ENCODE assay signal across 19 mouse cellular contexts in the genomic region with DNA sequence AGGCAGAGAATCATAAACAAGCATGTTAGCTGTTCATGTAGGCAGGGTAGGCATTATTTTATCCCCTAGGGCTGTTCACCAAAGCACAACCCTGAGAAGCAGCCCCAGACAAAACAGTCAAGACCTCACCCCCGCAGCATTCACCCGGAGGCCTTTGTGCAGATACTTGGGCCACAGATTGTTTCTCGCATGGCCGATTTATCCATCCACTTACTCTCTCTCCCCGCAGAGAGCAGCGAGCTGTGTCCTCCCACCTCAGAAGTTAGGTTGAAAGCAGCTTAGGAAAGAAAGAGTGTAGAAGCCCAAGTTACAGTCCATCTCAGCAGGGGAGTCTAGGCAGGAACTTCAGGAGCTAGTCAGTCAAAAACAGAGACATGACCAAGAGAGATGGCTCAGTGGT. TPM values are rescaled to one million over a fixed set of nuclear protein-coding genes. Genes with fewer than 3 reads are reported as not detected.
"Had no signal": no experiment of that assay in that cellular context is flagged by ENCODE, and none has a peak within 500 bp of the region (broad histone marks: within the 10 kb centered on the region; RNA-seq: fewer than 3 reads in every experiment).

No protein-coding gene starts in this region.

- H3K9me3 ChIP-seq: lung, embryonic 15.5 days; midbrain, embryonic 13.5 days; midbrain, embryonic 15.5 days; neural tube, embryonic 12.5 days; stomach, embryonic 15.5 days had no signal

- H3K4me2 ChIP-seq: lung, embryonic 15.5 days; midbrain, embryonic 11.5 days; midbrain, embryonic 13.5 days; midbrain, embryonic 15.5 days; neural tube, embryonic 12.5 days; stomach, embryonic 15.5 days had no signal

- H3K4me3 ChIP-seq: lung, embryonic 15.5 days; megakaryocyte, embryonic 14.5 days; midbrain, embryonic 13.5 days; midbrain, embryonic 15.5 days; neural tube, embryonic 12.5 days; stomach, embryonic 15.5 days had no signal

- DNase-seq: lung, adult 2 months; lung, postnatal 14 days; lung, postnatal 36 days; right cerebral cortex, postnatal 14 days; thymus, adult 2 months; thymus, postnatal 25 days; thymus, postnatal 4 days had no signal

- H3K36me3 ChIP-seq: lung, embryonic 15.5 days; midbrain, embryonic 13.5 days; midbrain, embryonic 15.5 days; neural tube, embryonic 12.5 days; stomach, embryonic 15.5 days had no signal

- H3K9ac ChIP-seq: lung, embryonic 15.5 days; midbrain, embryonic 13.5 days; midbrain, embryonic 15.5 days; neural tube, embryonic 12.5 days; stomach, embryonic 15.5 days had no signal

- H3K4me1 ChIP-seq: midbrain, embryonic 15.5 days; neural tube, embryonic 12.5 days had no signal

- H3K27me3 ChIP-seq: lung, embryonic 15.5 days; midbrain, embryonic 13.5 days; midbrain, embryonic 15.5 days; neural tube, embryonic 12.5 days; stomach, embryonic 15.5 days had no signal

- ATAC-seq: lung, postnatal 0 days; midbrain, embryonic 13.5 days; midbrain, embryonic 15.5 days had no signal

- H3K27ac ChIP-seq: lung, embryonic 15.5 days; macrophage; midbrain, embryonic 13.5 days; midbrain, embryonic 15.5 days; neural tube, embryonic 12.5 days; stomach, embryonic 15.5 days; stomach, postnatal 0 days had no signal

RNA-seq across cellular contexts. Expression of gene 4930438A08Rik, which starts 22.8 kb away (rescaled TPM):
- polyA plus RNA-seq: midbrain, embryonic 11.5 days; midbrain, embryonic 13.5 days; midbrain, embryonic 15.5 days; midbrain, postnatal 0 days; neural tube, embryonic 14.5 days had no signal
